Mouse (Mus musculus): Measurements from ENCODE around the gene Iqcn. TPM values are rescaled to one million over a fixed set of nuclear protein-coding genes. Genes with fewer than 3 reads are reported as not detected.

Iqcn gene
- total and polyA plus RNA-seq, 2 experiments from 2014 or later, result not detected

GRCm38 (mm10) chr8:70757523-70758307 is 54.5 kb downstream of the Iqcn start:
- Histone ChIP-seq H3K4me2 (ENCODE audit: low read depth, low read length) (no peak overlapping the region), H3K27ac (ENCODE audit: low read depth) (no peak overlapping the region), H3K4me1 (ENCODE audit: control insufficient read depth, insufficient read depth) (peaks cover 28% of the 10 kb centered on the region), H3K36me3 (replicated peaks; ENCODE audit: control insufficient read depth, insufficient read depth, low read length) (peaks cover 28% of the 10 kb centered on the region), H3K9ac (replicated peaks; ENCODE audit: low read depth, low read length) (no peak overlapping the region), H3K9me3 (replicated peaks; ENCODE audit: control insufficient read depth, low read length) (no peaks in the 10 kb centered on the region), H3K27me3 (ENCODE audit: control insufficient read depth, insufficient read depth, low read length) (no peaks in the 10 kb centered on the region), H3K4me3 (ENCODE audit: low read depth, low read length) (no peak overlapping the region)
- 73% methylated on average over 22 of the region's 22 CpGs for WGBS
- TF ChIP-seq CTCF (IDR thresholded peaks at IDR 0.05; ENCODE audit: low read depth) (peak; percentile 50), EP300 (IDR thresholded peaks at IDR 0.05; ENCODE audit: low read depth) (no peak)
- no peak for ATAC-seq (ENCODE audit: insufficient read depth, low read depth)
- DNase-seq (ENCODE audit: low spot score), result no peak

DNA sequence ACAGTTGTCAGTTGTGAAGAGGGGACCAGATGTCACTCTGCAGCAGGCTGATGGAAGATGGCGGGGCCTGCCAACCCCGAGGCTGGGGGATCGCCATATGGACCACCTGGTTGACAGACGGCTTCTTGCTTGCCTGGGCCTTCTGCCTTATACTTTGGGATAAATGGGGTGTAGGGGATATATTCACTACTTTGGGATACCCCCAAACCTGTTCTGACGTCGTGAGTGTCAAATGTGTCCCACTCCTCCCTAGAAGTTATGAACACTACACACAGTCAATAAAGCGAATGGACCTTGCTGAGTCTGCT is 55.0 kb downstream of the Iqcn start:
- WGBS, result 88% methylated on average over 7 of the region's 7 CpGs
- no peaks in the 10 kb centered on the region for H3K27me3 ChIP-seq (ENCODE audit: control insufficient read depth, insufficient read depth, low read length)
- H3K9ac ChIP-seq (replicated peaks; ENCODE audit: low read depth, low read length), result no peak overlapping the region
- ATAC-seq (ENCODE audit: insufficient read depth, low read depth), result no peak
- H3K27ac ChIP-seq (ENCODE audit: low read depth), result no peak overlapping the region
- no peak overlapping the region for H3K4me3 ChIP-seq (ENCODE audit: low read depth, low read length)
- no peak for DNase-seq (ENCODE audit: low spot score)
- H3K36me3 ChIP-seq (replicated peaks; ENCODE audit: control insufficient read depth, insufficient read depth, low read length), result peaks cover 28% of the 10 kb centered on the region
- TF ChIP-seq EP300 (IDR thresholded peaks at IDR 0.05; ENCODE audit: low read depth), result no peak
- TF ChIP-seq CTCF (IDR thresholded peaks at IDR 0.05; ENCODE audit: low read depth), result no peak
- H3K4me1 ChIP-seq (ENCODE audit: control insufficient read depth, insufficient read depth), result peaks cover 27% of the 10 kb centered on the region
- no peak overlapping the region for H3K4me2 ChIP-seq (ENCODE audit: low read depth, low read length)
- H3K9me3 ChIP-seq (replicated peaks; ENCODE audit: control insufficient read depth, low read length), result no peaks in the 10 kb centered on the region

GRCm38 (mm10) chr8:70758616-70759561 is 55.6 kb downstream of the Iqcn start:
- Histone ChIP-seq H3K4me1 (ENCODE audit: control insufficient read depth, insufficient read depth) (peaks cover 21% of the 10 kb centered on the region), H3K27ac (ENCODE audit: low read depth) (no peak overlapping the region), H3K9ac (replicated peaks; ENCODE audit: low read depth, low read length) (no peak overlapping the region), H3K9me3 (replicated peaks; ENCODE audit: control insufficient read depth, low read length) (no peaks in the 10 kb centered on the region), H3K4me3 (ENCODE audit: low read depth, low read length) (no peak overlapping the region), H3K4me2 (ENCODE audit: low read depth, low read length) (no peak overlapping the region), H3K27me3 (ENCODE audit: control insufficient read depth, insufficient read depth, low read length) (no peaks in the 10 kb centered on the region), H3K36me3 (replicated peaks; ENCODE audit: control insufficient read depth, insufficient read depth, low read length) (peaks cover 28% of the 10 kb centered on the region)
- 58% methylated on average over 19 of the region's 19 CpGs for WGBS
- TF ChIP-seq CTCF (IDR thresholded peaks at IDR 0.05; ENCODE audit: low read depth), result no peak
- TF ChIP-seq EP300 (IDR thresholded peaks at IDR 0.05; ENCODE audit: low read depth), result no peak
- ATAC-seq (ENCODE audit: insufficient read depth, low read depth) (no peak), DNase-seq (ENCODE audit: low spot score) (no peak)

DNA sequence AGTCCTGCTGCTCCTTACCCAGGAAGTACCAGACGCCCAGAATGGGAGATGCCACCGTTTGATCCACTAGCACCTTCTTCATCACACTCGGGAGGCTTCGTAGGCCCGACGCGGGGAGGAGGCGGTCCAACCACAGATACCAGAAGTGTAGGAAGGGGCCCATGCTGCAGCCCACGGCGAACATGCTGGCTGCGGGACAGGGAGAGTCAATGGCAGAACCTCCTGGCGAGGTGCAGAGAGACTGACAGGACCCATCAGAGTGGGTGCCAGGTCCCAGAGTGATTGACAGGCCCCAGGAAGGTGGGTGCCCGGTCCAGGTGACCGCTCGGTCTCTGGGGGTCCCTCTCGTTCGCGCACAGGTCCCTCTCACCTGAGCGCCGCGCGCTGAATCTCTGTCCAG is 57.1 kb downstream of the Iqcn start:
- Histone ChIP-seq H3K4me2 (ENCODE audit: low read depth, low read length) (peak overlapping the region; percentile 94), H3K9ac (replicated peaks; ENCODE audit: low read depth, low read length) (peak overlapping the region; percentile 71), H3K36me3 (replicated peaks; ENCODE audit: control insufficient read depth, insufficient read depth, low read length) (peaks cover 28% of the 10 kb centered on the region), H3K27me3 (ENCODE audit: control insufficient read depth, insufficient read depth, low read length) (no peaks in the 10 kb centered on the region), H3K4me1 (ENCODE audit: control insufficient read depth, insufficient read depth) (peaks cover 14% of the 10 kb centered on the region), H3K27ac (ENCODE audit: low read depth) (peak overlapping the region; percentile 75), H3K4me3 (ENCODE audit: low read depth, low read length) (peak overlapping the region; percentile 64), H3K9me3 (replicated peaks; ENCODE audit: control insufficient read depth, low read length) (no peaks in the 10 kb centered on the region)
- DNase-seq (ENCODE audit: low spot score) (no peak), ATAC-seq (ENCODE audit: insufficient read depth, low read depth) (peak; percentile 1; the same call in 1 of the 2 replicates)
- no peak for TF ChIP-seq CTCF (IDR thresholded peaks at IDR 0.05; ENCODE audit: low read depth)
- no peak for TF ChIP-seq EP300 (IDR thresholded peaks at IDR 0.05; ENCODE audit: low read depth)
- under 1% methylated on average over 22 of the region's 22 CpGs for WGBS

- H3K4me1 ChIP-seq (ENCODE audit: control insufficient read depth, insufficient read depth), result peaks cover 15% of the 10 kb centered on the region
- TF ChIP-seq EP300 (IDR thresholded peaks at IDR 0.05; ENCODE audit: low read depth), result no peak
- TF ChIP-seq CTCF (IDR thresholded peaks at IDR 0.05; ENCODE audit: low read depth), result no peak
- ATAC-seq (ENCODE audit: insufficient read depth, low read depth), result peak; percentile 93
- peaks cover 28% of the 10 kb centered on the region for H3K36me3 ChIP-seq (replicated peaks; ENCODE audit: control insufficient read depth, insufficient read depth, low read length)
- peak within 1 kb of the TSS; percentile 71 for H3K9ac ChIP-seq (replicated peaks; ENCODE audit: low read depth, low read length)
- H3K9me3 ChIP-seq (replicated peaks; ENCODE audit: control insufficient read depth, low read length), result no peaks in the 10 kb centered on the region
- peak within 1 kb of the TSS; percentile 94 for H3K4me2 ChIP-seq (ENCODE audit: low read depth, low read length)
- no peaks in the 10 kb centered on the region for H3K27me3 ChIP-seq (ENCODE audit: control insufficient read depth, insufficient read depth, low read length)
- peak; percentile 99 for DNase-seq (ENCODE audit: low spot score)
- peak within 1 kb of the TSS; percentile 64 for H3K4me3 ChIP-seq (ENCODE audit: low read depth, low read length)
- 1% methylated on average over 55 of the region's 55 CpGs for WGBS
- peak within 1 kb of the TSS; percentile 75 for H3K27ac ChIP-seq (ENCODE audit: low read depth)
Measured at GRCm38 (mm10) chr8:70760775-70761406, 57.6 kb downstream of the Iqcn start, which contains the start of gene Mpv17l2. Gene Mpv17l2 (minus strand): TSS chr8:70760946.
